Mouse (Mus musculus) embryonic facial prominence, embryonic 13.5 days (tissue): ENCODE data around the gene Cnn2. TPM values are rescaled to one million over a fixed set of nuclear protein-coding genes. Genes with fewer than 3 reads are reported as not detected.

Experiments
- polyA plus RNA-seq: library from polyadenylated mRNA; unstranded; fragments of >200 nt; fragmentation: Nextera tagmentation; extraction: Ambion mirVana; gene quantifications from 2 replicates; pipeline ENCODE4 v1.2.1, GENCODE M21; 2015

Cnn2 gene
- polyA plus RNA-seq, 1 experiment from 2014 or later: 319 TPM

Other genes starting within 250 kb of the Cnn2 start
- gene Polrmt, start 242.0 kb upstream of the Cnn2 start, polyA plus RNA-seq: 42.8 and 50.9 TPM in 2 replicates
- 0.54 and 0.80 TPM in 2 replicates for gene Fgf22, start 233.5 kb upstream of the Cnn2 start, polyA plus RNA-seq
- 79.2 and 96.5 TPM in 2 replicates for gene Rnf126, start 221.6 kb upstream of the Cnn2 start, polyA plus RNA-seq
- gene Fstl3, start 211.3 kb upstream of the Cnn2 start, polyA plus RNA-seq: 7.5 and 8.3 TPM in 2 replicates
- not detected in 2 replicates for gene Prss57, start 197.6 kb upstream of the Cnn2 start, polyA plus RNA-seq
- gene Palm, start 195.0 kb upstream of the Cnn2 start, polyA plus RNA-seq: 105 and 112 TPM in 2 replicates
- 2.5 and 5.2 TPM in 2 replicates for gene Misp, start 167.6 kb upstream of the Cnn2 start, polyA plus RNA-seq
- gene Ptbp1, start 134.2 kb upstream of the Cnn2 start, polyA plus RNA-seq: 386 and 390 TPM in 2 replicates
- 7.3 and 8.5 TPM in 2 replicates for gene Prtn3, start 114.1 kb upstream of the Cnn2 start, polyA plus RNA-seq
- gene Plppr3, start 114.0 kb upstream of the Cnn2 start, polyA plus RNA-seq: 126 and 138 TPM in 2 replicates
- gene Elane, start 102.3 kb upstream of the Cnn2 start, polyA plus RNA-seq: 1.9 TPM in 1 of 2 replicates, not detected in the other
- not detected in 2 replicates for gene Cfd, start 97.7 kb upstream of the Cnn2 start, polyA plus RNA-seq
- 47.6 and 49.3 TPM in 2 replicates for gene Med16, start 79.7 kb upstream of the Cnn2 start, polyA plus RNA-seq
- 8.1 and 29.9 TPM in 2 replicates for gene Gm26602, start 77.7 kb upstream of the Cnn2 start, polyA plus RNA-seq
- 0.98 and 1.3 TPM in 2 replicates for gene Kiss1r, start 71.6 kb upstream of the Cnn2 start, polyA plus RNA-seq
- gene R3hdm4, start 67.4 kb upstream of the Cnn2 start, polyA plus RNA-seq: 190 and 206 TPM in 2 replicates
- gene Arid3a, start 61.5 kb upstream of the Cnn2 start, polyA plus RNA-seq: 5.3 and 6.9 TPM in 2 replicates
- 97.7 and 106 TPM in 2 replicates for gene Wdr18, start 28.4 kb upstream of the Cnn2 start, polyA plus RNA-seq
- 0.52 and 0.83 TPM in 2 replicates for gene Grin3b, start 17.9 kb upstream of the Cnn2 start, polyA plus RNA-seq
- 15.4 and 17.0 TPM in 2 replicates for gene Tmem259, start 4.3 kb upstream of the Cnn2 start, polyA plus RNA-seq
- 2.2 and 2.6 TPM in 2 replicates for gene Abca7, start 7.9 kb downstream of the Cnn2 start, polyA plus RNA-seq
- gene Arhgap45, start 28.1 kb downstream of the Cnn2 start, polyA plus RNA-seq: 3.9 and 4.6 TPM in 2 replicates
- gene Polr2e, start 51.2 kb downstream of the Cnn2 start, polyA plus RNA-seq: 247 and 265 TPM in 2 replicates
- gene Gpx4, start 58.6 kb downstream of the Cnn2 start, polyA plus RNA-seq: 445 and 488 TPM in 2 replicates
- gene Sbno2, start 117.0 kb downstream of the Cnn2 start, polyA plus RNA-seq: 15.8 and 16.1 TPM in 2 replicates
- gene Stk11, start 127.2 kb downstream of the Cnn2 start, polyA plus RNA-seq: 18.5 and 19.0 TPM in 2 replicates
- gene Atp5d, start 150.0 kb downstream of the Cnn2 start, polyA plus RNA-seq: 491 and 513 TPM in 2 replicates
- gene Cbarp, start 152.3 kb downstream of the Cnn2 start, polyA plus RNA-seq: 6.8 and 9.8 TPM in 2 replicates
- 21.2 and 25.7 TPM in 2 replicates for gene Midn, start 159.7 kb downstream of the Cnn2 start, polyA plus RNA-seq
- gene Cirbp, start 177.4 kb downstream of the Cnn2 start, polyA plus RNA-seq: 142 and 162 TPM in 2 replicates
- 11.0 and 11.6 TPM in 2 replicates for gene 1600002K03Rik, start 184.4 kb downstream of the Cnn2 start, polyA plus RNA-seq
- gene Efna2, start 190.9 kb downstream of the Cnn2 start, polyA plus RNA-seq: 26.8 and 38.8 TPM in 2 replicates
- gene Mum1, start 237.8 kb downstream of the Cnn2 start, polyA plus RNA-seq: 96.1 and 97.6 TPM in 2 replicates